Mouse (Mus musculus) mouse trophoblast stem cell (cell line): ENCODE results near the gene Pbx1.
"Not testable (repeated sequence)": the region's sequence is repeated elsewhere in the genome, so short reads cannot be mapped to it uniquely, and the experiment has no call there.

Experiments
- in situ Hi-C, 2 experiments: fragments of 300-500 bp; cut with MseI, MboI; formaldehyde crosslinking; loops; 2 replicates in 1 of 2; 3 replicates in 1 of 2; pipeline ENCODE4 v1.15.1; 2025

The Pbx1 gene

GRCm38 (mm10) chr1:168432232-168432280 lies at the start of gene Pbx1:
Gene Pbx1, minus strand, starts transcription at chr1:168432270.
- in situ Hi-C loops = not testable (repeated sequence)

- in situ Hi-C loops = no loop called here
Observed at GRCm38 (mm10) chr1:168479626-168480025, 47.6 kb upstream of the Pbx1 start.

GRCm38 (mm10) chr1:168478829-168479228 lies 46.8 kb upstream of the Pbx1 start:
- in situ Hi-C loops = no loop called here

- in situ Hi-C loops = no loop called here
Observed at GRCm38 (mm10) chr1:168476917-168477316, 44.8 kb upstream of the Pbx1 start.

- in situ Hi-C loops = no loop called here
Observed at GRCm38 (mm10) chr1:168476216-168476897, 44.3 kb upstream of the Pbx1 start.

GRCm38 (mm10) chr1:168475579-168476208 lies 43.6 kb upstream of the Pbx1 start:
- in situ Hi-C loops = no loop called here

GRCm38 (mm10) chr1:168473255-168474069 lies 41.4 kb upstream of the Pbx1 start:
- in situ Hi-C loops = no loop called here

- in situ Hi-C loops = no loop called here
Observed at GRCm38 (mm10) chr1:168472545-168473254, 40.6 kb upstream of the Pbx1 start.

- in situ Hi-C loops = no loop called here
Observed at GRCm38 (mm10) chr1:168459426-168459825, 27.4 kb upstream of the Pbx1 start.

- in situ Hi-C loops = no loop called here
Observed at GRCm38 (mm10) chr1:168457191-168457747, 25.2 kb upstream of the Pbx1 start.

GRCm38 (mm10) chr1:168455178-168455577 lies 23.1 kb upstream of the Pbx1 start:
- in situ Hi-C loops = no loop called here

GRCm38 (mm10) chr1:168433671-168434070 lies 1.6 kb upstream of the Pbx1 start:
- in situ Hi-C loops = no loop called here

- in situ Hi-C loops = no loop called here
Observed at GRCm38 (mm10) chr1:168432281-168432725, 233 bp upstream of the Pbx1 start.

GRCm38 (mm10) chr1:168431711-168432231 lies 299 bp downstream of the Pbx1 start:
- in situ Hi-C loops = no loop called here

GRCm38 (mm10) chr1:168430868-168431710 lies 981 bp downstream of the Pbx1 start:
- in situ Hi-C loops = no loop called here

GRCm38 (mm10) chr1:168429856-168430644 lies 2.0 kb downstream of the Pbx1 start:
- in situ Hi-C loops = no loop called here

- in situ Hi-C loops = no loop called here
Observed at GRCm38 (mm10) chr1:168429406-168429805, 2.7 kb downstream of the Pbx1 start.

GRCm38 (mm10) chr1:168428255-168428654 lies 3.8 kb downstream of the Pbx1 start:
- in situ Hi-C loops = no loop called here

- in situ Hi-C loops = no loop called here
Observed at GRCm38 (mm10) chr1:168427596-168427995, 4.5 kb downstream of the Pbx1 start.

- in situ Hi-C loops = no loop called here
Observed at GRCm38 (mm10) chr1:168426900-168427299, 5.2 kb downstream of the Pbx1 start.
